In genomic region chr17:4177485-4178150, GRCm38 (mm10) we compare ENCODE assay signal across 9 mouse cellular contexts.
DNase-seq lines count a peak whose midpoint lies in the region; ATAC-seq lines count a peak whose summit lies in the region.
"Had no signal": no experiment of that assay in that cellular context is flagged by ENCODE, and none has a peak within 500 bp of the region (broad histone marks: within the 10 kb centered on the region; RNA-seq: fewer than 3 reads in every experiment).

No protein-coding gene starts in this region.

- peak; percentile 30; the same call in 1 of the 2 replicates for ATAC-seq in midbrain, embryonic 12.5 days (ENCODE audit: low FRiP score, low read depth)
- ATAC-seq in midbrain, embryonic 15.5 days (replicated peaks): no peak
- ATAC-seq in forebrain, embryonic 16.5 days: peak; percentile 93

- H3K9me3 ChIP-seq in midbrain, embryonic 12.5 days: no peaks in the 10 kb centered on the region
- no peaks in the 10 kb centered on the region for H3K9me3 ChIP-seq in midbrain, embryonic 15.5 days
- no peaks in the 10 kb centered on the region for H3K9me3 ChIP-seq in forebrain, embryonic 16.5 days (ENCODE audit: control insufficient read depth, low read length)
- H3K9me3 ChIP-seq: heart, embryonic 13.5 days; liver, embryonic 15.5 days had no signal

- H3K4me2 ChIP-seq in midbrain, embryonic 12.5 days (replicated peaks): no peak overlapping the region
- no peak overlapping the region for H3K4me2 ChIP-seq in midbrain, embryonic 15.5 days
- no peak overlapping the region for H3K4me2 ChIP-seq in forebrain, embryonic 16.5 days (ENCODE audit: low read length)
- H3K4me2 ChIP-seq: heart, embryonic 13.5 days; liver, embryonic 15.5 days had no signal

- no peak overlapping the region for H3K9ac ChIP-seq in midbrain, embryonic 12.5 days (replicated peaks)
- H3K9ac ChIP-seq in midbrain, embryonic 15.5 days: no peak overlapping the region
- H3K9ac ChIP-seq in forebrain, embryonic 16.5 days (replicated peaks; ENCODE audit: low read depth, low read length): no peak overlapping the region
- H3K9ac ChIP-seq: heart, embryonic 13.5 days; liver, embryonic 15.5 days had no signal

- H3K36me3 ChIP-seq in midbrain, embryonic 12.5 days: no peaks in the 10 kb centered on the region
- H3K36me3 ChIP-seq in midbrain, embryonic 15.5 days (replicated peaks): no peaks in the 10 kb centered on the region
- no peaks in the 10 kb centered on the region for H3K36me3 ChIP-seq in forebrain, embryonic 16.5 days (ENCODE audit: control insufficient read depth, insufficient read depth)
- H3K36me3 ChIP-seq: heart, embryonic 13.5 days; liver, embryonic 15.5 days had no signal

- no peak overlapping the region for H3K27ac ChIP-seq in midbrain, embryonic 12.5 days (replicated peaks)
- H3K27ac ChIP-seq in midbrain, embryonic 15.5 days: no peak overlapping the region
- no peak overlapping the region; the same call in 1 of the 2 replicates for H3K27ac ChIP-seq in forebrain, embryonic 16.5 days (ENCODE audit: low read length)
- H3K27ac ChIP-seq: heart, embryonic 13.5 days; liver, embryonic 15.5 days had no signal

- H3K27me3 ChIP-seq in midbrain, embryonic 12.5 days: no peaks in the 10 kb centered on the region
- H3K27me3 ChIP-seq in midbrain, embryonic 15.5 days (replicated peaks): no peaks in the 10 kb centered on the region
- H3K27me3 ChIP-seq in forebrain, embryonic 16.5 days (replicated peaks; ENCODE audit: control insufficient read depth, insufficient read depth, low read length): peaks cover 3% of the 10 kb centered on the region; the same call in 1 of the 2 replicates
- H3K27me3 ChIP-seq: heart, embryonic 13.5 days; liver, embryonic 15.5 days had no signal

- peaks cover 4% of the 10 kb centered on the region for H3K4me1 ChIP-seq in midbrain, embryonic 12.5 days
- no peaks in the 10 kb centered on the region; the same call in 1 of the 2 replicates for H3K4me1 ChIP-seq in midbrain, embryonic 15.5 days
- peaks cover 8% of the 10 kb centered on the region for H3K4me1 ChIP-seq in forebrain, embryonic 16.5 days (replicated peaks; ENCODE audit: control insufficient read depth, insufficient read depth, low read length)
- H3K4me1 ChIP-seq: liver, embryonic 15.5 days had no signal

- peak; percentile 53 for DNase-seq in kidney, adult 9 months
- peak; percentile 88 for DNase-seq in retina, postnatal 1 day
- DNase-seq in adrenal gland, adult 2 months: no peak
- DNase-seq in embryo, embryonic 10.5 days (ENCODE audit: low spot score): no peak

- 63% methylated on average over 9 of the region's 9 CpGs for WGBS in midbrain, embryonic 12.5 days
- WGBS in midbrain, embryonic 15.5 days: 41% methylated on average over 9 of the region's 9 CpGs
- 9% methylated on average over 9 of the region's 9 CpGs for WGBS in forebrain, embryonic 16.5 days

- no peak overlapping the region for H3K4me3 ChIP-seq in midbrain, embryonic 12.5 days
- H3K4me3 ChIP-seq in midbrain, embryonic 15.5 days: no peak overlapping the region
- H3K4me3 ChIP-seq in forebrain, embryonic 16.5 days (replicated peaks; ENCODE audit: low read length): no peak overlapping the region
- H3K4me3 ChIP-seq: heart, embryonic 13.5 days; liver, embryonic 15.5 days had no signal

Comparison
In these comparisons a context has a peak if more than half of its experiments do, and no peak if none do; other contexts are left out.
1. DNase-seq: peak in kidney, adult 9 months (single experiment) and retina, postnatal 1 day (single experiment); none in adrenal gland, adult 2 months (single experiment) and embryo, embryonic 10.5 days (single experiment).